Mouse (Mus musculus): ENCODE results near the gene Mrtfa. TPM values are rescaled to one million over a fixed set of nuclear protein-coding genes. Genes with fewer than 3 reads are reported as not detected.

The Mrtfa gene
- polyA plus RNA-seq, 1 experiment from 2014 or later = 29.3 TPM

GRCm38 (mm10) chr15:81022437-81022836 is 168.1 kb downstream of the Mrtfa start:
- Histone ChIP-seq H3K27ac (ENCODE audit: low read length) (no peak overlapping the region), H3K4me3 (ENCODE audit: low read depth, low read length) (no peak overlapping the region), H3K4me2 (ENCODE audit: low read length) (no peak overlapping the region), H3K36me3 (ENCODE audit: control insufficient read depth, insufficient read depth, low read length) (peaks cover 17% of the 10 kb centered on the region; the same call in 1 of the 2 replicates), H3K9me3 (replicated peaks; ENCODE audit: control insufficient read depth, low read length, poor library complexity, severe bottlenecking) (no peaks in the 10 kb centered on the region), H3K9ac (ENCODE audit: low read depth, low read length) (no peak overlapping the region), H3K4me1 (ENCODE audit: control insufficient read depth, insufficient read depth, low read length) (no peaks in the 10 kb centered on the region), H3K27me3 (ENCODE audit: control insufficient read depth, insufficient read depth, low read depth, low read length) (no peaks in the 10 kb centered on the region)
- no peak for ATAC-seq
- 94% methylated on average over 7 of the region's 7 CpGs for WGBS

DNA sequence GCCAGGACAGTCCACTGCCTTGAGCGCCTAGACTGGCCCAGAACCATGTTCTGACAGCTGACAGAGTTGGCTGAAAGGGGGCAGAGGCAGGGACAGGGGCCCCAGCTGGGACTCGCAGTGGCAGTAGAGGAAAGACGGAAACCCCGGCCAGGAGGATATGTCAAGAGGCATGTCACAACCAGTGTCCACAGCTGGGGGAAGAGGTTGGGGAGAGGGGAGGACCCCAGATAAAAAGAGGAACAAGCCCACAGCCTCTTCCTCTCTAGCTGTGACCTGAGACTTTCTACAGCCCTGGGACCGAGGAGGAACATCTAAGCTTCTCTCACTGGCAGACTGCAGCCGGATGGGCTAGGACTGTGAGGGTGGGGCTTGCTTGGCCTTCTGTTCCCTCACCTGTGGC is 169.2 kb downstream of the Mrtfa start:
- peaks cover 21% of the 10 kb centered on the region; the same call in 1 of the 2 replicates for H3K36me3 ChIP-seq (ENCODE audit: control insufficient read depth, insufficient read depth, low read length)
- H3K27me3 ChIP-seq (ENCODE audit: control insufficient read depth, insufficient read depth, low read depth, low read length) = no peaks in the 10 kb centered on the region
- ATAC-seq = no peak
- 87% methylated on average over 6 of the region's 6 CpGs for WGBS
- no peaks in the 10 kb centered on the region for H3K4me1 ChIP-seq (ENCODE audit: control insufficient read depth, insufficient read depth, low read length)
- no peak overlapping the region for H3K4me2 ChIP-seq (ENCODE audit: low read length)
- no peak overlapping the region for H3K9ac ChIP-seq (ENCODE audit: low read depth, low read length)
- H3K27ac ChIP-seq (ENCODE audit: low read length) = no peak overlapping the region
- H3K4me3 ChIP-seq (ENCODE audit: low read depth, low read length) = no peak overlapping the region
- H3K9me3 ChIP-seq (replicated peaks; ENCODE audit: control insufficient read depth, low read length, poor library complexity, severe bottlenecking) = no peaks in the 10 kb centered on the region

DNA sequence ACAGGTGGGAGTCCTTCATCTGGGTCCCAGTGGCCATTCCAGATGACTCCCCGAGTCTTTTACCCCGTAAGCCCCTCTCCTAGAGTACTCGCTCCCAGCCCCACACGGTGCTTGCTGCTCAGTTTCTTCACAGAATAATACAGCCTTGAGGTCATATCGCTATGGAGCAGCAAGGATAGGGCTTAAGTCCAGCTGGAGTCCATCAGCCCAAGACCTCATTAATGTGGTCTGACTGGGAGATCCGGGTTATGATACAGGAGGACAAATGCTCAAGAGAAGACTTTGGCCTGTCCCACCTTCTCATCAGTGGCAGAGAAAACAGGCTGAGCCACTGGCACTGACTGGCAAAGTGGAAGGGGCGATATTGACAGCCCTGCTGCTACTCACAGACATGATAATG is 173.2 kb downstream of the Mrtfa start:
- H3K27ac ChIP-seq (ENCODE audit: low read length) = no peak overlapping the region
- H3K27me3 ChIP-seq (ENCODE audit: control insufficient read depth, insufficient read depth, low read depth, low read length) = no peaks in the 10 kb centered on the region
- no peaks in the 10 kb centered on the region for H3K4me1 ChIP-seq (ENCODE audit: control insufficient read depth, insufficient read depth, low read length)
- WGBS = 93% methylated on average over 7 of the region's 7 CpGs
- H3K9me3 ChIP-seq (replicated peaks; ENCODE audit: control insufficient read depth, low read length, poor library complexity, severe bottlenecking) = no peaks in the 10 kb centered on the region
- no peak for ATAC-seq
- H3K9ac ChIP-seq (ENCODE audit: low read depth, low read length) = no peak overlapping the region
- peaks cover 40% of the 10 kb centered on the region for H3K36me3 ChIP-seq (ENCODE audit: control insufficient read depth, insufficient read depth, low read length)
- no peak overlapping the region for H3K4me2 ChIP-seq (ENCODE audit: low read length)
- no peak overlapping the region for H3K4me3 ChIP-seq (ENCODE audit: low read depth, low read length)

- H3K9ac ChIP-seq (ENCODE audit: low read depth, low read length) = no peak overlapping the region
- WGBS = 92% methylated on average over 9 of the region's 10 CpGs
- peaks cover 40% of the 10 kb centered on the region for H3K36me3 ChIP-seq (ENCODE audit: control insufficient read depth, insufficient read depth, low read length)
- no peak overlapping the region for H3K4me2 ChIP-seq (ENCODE audit: low read length)
- no peak overlapping the region for H3K4me3 ChIP-seq (ENCODE audit: low read depth, low read length)
- H3K4me1 ChIP-seq (ENCODE audit: control insufficient read depth, insufficient read depth, low read length) = no peaks in the 10 kb centered on the region
- H3K27ac ChIP-seq (ENCODE audit: low read length) = no peak overlapping the region
- H3K9me3 ChIP-seq (replicated peaks; ENCODE audit: control insufficient read depth, low read length, poor library complexity, severe bottlenecking) = no peaks in the 10 kb centered on the region
- ATAC-seq = no peak
- no peaks in the 10 kb centered on the region for H3K27me3 ChIP-seq (ENCODE audit: control insufficient read depth, insufficient read depth, low read depth, low read length)
Observed at GRCm38 (mm10) chr15:81016488-81016887, 174.1 kb downstream of the Mrtfa start.

DNA sequence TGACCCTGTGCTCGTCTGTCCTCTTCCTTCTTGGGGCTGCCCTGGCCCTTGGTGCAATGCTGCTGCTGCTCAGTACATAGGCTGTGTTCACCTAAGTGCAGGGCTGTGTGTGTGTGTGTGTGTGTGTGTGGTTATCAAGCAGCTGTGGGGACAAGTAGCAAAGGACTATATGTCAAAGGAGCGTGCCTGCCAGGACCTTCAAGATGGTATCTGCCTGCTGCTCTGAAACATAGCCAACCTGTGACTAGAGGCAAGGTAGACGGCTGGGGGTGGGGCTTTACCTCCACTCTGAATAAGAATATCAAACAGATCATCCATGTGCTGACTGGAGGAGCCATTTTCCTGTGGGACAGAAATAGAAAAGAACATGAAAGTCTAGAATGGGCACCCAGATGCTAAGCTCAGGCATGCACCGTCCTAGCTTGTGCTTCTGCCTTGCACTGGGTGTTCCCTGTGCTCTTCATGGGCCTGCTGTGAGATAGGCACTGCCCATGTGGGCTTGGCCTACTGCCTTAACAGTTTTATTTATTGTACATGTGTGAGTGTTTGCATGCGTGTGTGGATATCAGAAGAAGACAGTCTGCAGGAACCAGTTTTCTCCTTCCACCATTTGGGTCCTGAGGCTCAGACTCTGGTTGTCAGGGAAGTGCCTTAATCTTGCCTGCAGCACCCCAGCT is 175.4 kb downstream of the Mrtfa start:
- no peaks in the 10 kb centered on the region for H3K4me1 ChIP-seq (ENCODE audit: control insufficient read depth, insufficient read depth, low read length)

GRCm38 (mm10) chr15:81013186-81013585 is 177.4 kb downstream of the Mrtfa start:
- Histone ChIP-seq H3K4me3 (ENCODE audit: low read depth, low read length) (no peak overlapping the region), H3K36me3 (ENCODE audit: control insufficient read depth, insufficient read depth, low read length) (peaks cover 44% of the 10 kb centered on the region), H3K27me3 (ENCODE audit: control insufficient read depth, insufficient read depth, low read depth, low read length) (no peaks in the 10 kb centered on the region), H3K4me2 (ENCODE audit: low read length) (no peak overlapping the region), H3K27ac (ENCODE audit: low read length) (no peak overlapping the region), H3K4me1 (ENCODE audit: control insufficient read depth, insufficient read depth, low read length) (no peaks in the 10 kb centered on the region), H3K9ac (ENCODE audit: low read depth, low read length) (no peak overlapping the region), H3K9me3 (replicated peaks; ENCODE audit: control insufficient read depth, low read length, poor library complexity, severe bottlenecking) (no peaks in the 10 kb centered on the region)
- WGBS = 93% methylated on average over 7 of the region's 7 CpGs
- ATAC-seq = no peak

More for the DNA sequence above, 175.4 kb downstream of the Mrtfa start:
- ATAC-seq = no peak
- Histone ChIP-seq H3K27me3 (ENCODE audit: control insufficient read depth, insufficient read depth, low read depth, low read length) (no peaks in the 10 kb centered on the region), H3K36me3 (ENCODE audit: control insufficient read depth, insufficient read depth, low read length) (peaks cover 42% of the 10 kb centered on the region), H3K9me3 (replicated peaks; ENCODE audit: control insufficient read depth, low read length, poor library complexity, severe bottlenecking) (no peaks in the 10 kb centered on the region), H3K4me3 (ENCODE audit: low read depth, low read length) (no peak overlapping the region), H3K4me2 (ENCODE audit: low read length) (no peak overlapping the region), H3K9ac (ENCODE audit: low read depth, low read length) (no peak overlapping the region), H3K27ac (ENCODE audit: low read length) (no peak overlapping the region)
- 94% methylated on average over 5 of the region's 5 CpGs for WGBS

- peaks cover 43% of the 10 kb centered on the region for H3K36me3 ChIP-seq (ENCODE audit: control insufficient read depth, insufficient read depth, low read length)
- no peaks in the 10 kb centered on the region for H3K27me3 ChIP-seq (ENCODE audit: control insufficient read depth, insufficient read depth, low read depth, low read length)
- ATAC-seq = no peak
- 97% methylated on average over 4 of the region's 4 CpGs for WGBS
- H3K4me1 ChIP-seq (ENCODE audit: control insufficient read depth, insufficient read depth, low read length) = no peaks in the 10 kb centered on the region
- H3K4me2 ChIP-seq (ENCODE audit: low read length) = no peak overlapping the region
- H3K4me3 ChIP-seq (ENCODE audit: low read depth, low read length) = no peak overlapping the region
- no peaks in the 10 kb centered on the region for H3K9me3 ChIP-seq (replicated peaks; ENCODE audit: control insufficient read depth, low read length, poor library complexity, severe bottlenecking)
- no peak overlapping the region for H3K27ac ChIP-seq (ENCODE audit: low read length)
- H3K9ac ChIP-seq (ENCODE audit: low read depth, low read length) = no peak overlapping the region
Observed at GRCm38 (mm10) chr15:81012359-81012758, 178.2 kb downstream of the Mrtfa start.

GRCm38 (mm10) chr15:81011523-81011922 is 179.0 kb downstream of the Mrtfa start:
- H3K9ac ChIP-seq (ENCODE audit: low read depth, low read length) = no peak overlapping the region
- no peaks in the 10 kb centered on the region for H3K9me3 ChIP-seq (replicated peaks; ENCODE audit: control insufficient read depth, low read length, poor library complexity, severe bottlenecking)
- WGBS = 82% methylated on average over 3 of the region's 3 CpGs
- no peak overlapping the region for H3K4me2 ChIP-seq (ENCODE audit: low read length)
- peaks cover 44% of the 10 kb centered on the region for H3K36me3 ChIP-seq (ENCODE audit: control insufficient read depth, insufficient read depth, low read length)
- no peak overlapping the region for H3K4me3 ChIP-seq (ENCODE audit: low read depth, low read length)
- no peaks in the 10 kb centered on the region for H3K27me3 ChIP-seq (ENCODE audit: control insufficient read depth, insufficient read depth, low read depth, low read length)
- H3K4me1 ChIP-seq (ENCODE audit: control insufficient read depth, insufficient read depth, low read length) = no peaks in the 10 kb centered on the region
- no peak for ATAC-seq
- H3K27ac ChIP-seq (ENCODE audit: low read length) = no peak overlapping the region

DNA sequence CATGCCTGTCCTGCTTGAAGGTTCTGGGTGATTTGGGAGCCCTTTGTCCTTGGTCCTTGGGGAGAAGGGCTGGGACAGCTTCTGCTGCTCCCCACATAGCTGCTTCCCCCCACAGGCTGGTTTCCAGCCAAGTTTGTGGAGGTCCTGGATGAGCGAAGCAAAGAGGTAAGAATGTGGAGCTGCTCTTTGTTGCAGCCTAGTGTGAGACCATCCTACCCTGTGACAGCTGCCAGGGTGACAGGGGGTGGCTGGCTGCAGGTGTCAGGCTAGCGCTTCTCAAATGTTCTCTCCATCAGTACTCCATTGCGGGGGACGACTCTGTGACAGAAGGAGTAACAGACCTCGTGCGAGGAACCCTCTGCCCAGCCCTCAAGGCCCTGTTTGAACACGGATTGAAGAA is 180.4 kb downstream of the Mrtfa start:
- Histone ChIP-seq H3K27ac (ENCODE audit: low read length) (no peak overlapping the region), H3K4me2 (ENCODE audit: low read length) (no peak overlapping the region), H3K4me1 (ENCODE audit: control insufficient read depth, insufficient read depth, low read length) (no peaks in the 10 kb centered on the region), H3K9me3 (replicated peaks; ENCODE audit: control insufficient read depth, low read length, poor library complexity, severe bottlenecking) (no peaks in the 10 kb centered on the region), H3K36me3 (ENCODE audit: control insufficient read depth, insufficient read depth, low read length) (peaks cover 40% of the 10 kb centered on the region), H3K9ac (ENCODE audit: low read depth, low read length) (no peak overlapping the region), H3K4me3 (ENCODE audit: low read depth, low read length) (no peak overlapping the region), H3K27me3 (ENCODE audit: control insufficient read depth, insufficient read depth, low read depth, low read length) (no peaks in the 10 kb centered on the region)
- no peak for ATAC-seq
- WGBS = 90% methylated on average over 7 of the region's 7 CpGs
